Mouse (Mus musculus) kidney, postnatal 14 days (tissue): ENCODE measurements around the gene Ldha.

Experiments
- DNase-seq: peaks from one replicate; pipeline ENCODE4 v3.0.0; 2022; ENCODE audit warnings: mixed read lengths

Ldha gene

DNA sequence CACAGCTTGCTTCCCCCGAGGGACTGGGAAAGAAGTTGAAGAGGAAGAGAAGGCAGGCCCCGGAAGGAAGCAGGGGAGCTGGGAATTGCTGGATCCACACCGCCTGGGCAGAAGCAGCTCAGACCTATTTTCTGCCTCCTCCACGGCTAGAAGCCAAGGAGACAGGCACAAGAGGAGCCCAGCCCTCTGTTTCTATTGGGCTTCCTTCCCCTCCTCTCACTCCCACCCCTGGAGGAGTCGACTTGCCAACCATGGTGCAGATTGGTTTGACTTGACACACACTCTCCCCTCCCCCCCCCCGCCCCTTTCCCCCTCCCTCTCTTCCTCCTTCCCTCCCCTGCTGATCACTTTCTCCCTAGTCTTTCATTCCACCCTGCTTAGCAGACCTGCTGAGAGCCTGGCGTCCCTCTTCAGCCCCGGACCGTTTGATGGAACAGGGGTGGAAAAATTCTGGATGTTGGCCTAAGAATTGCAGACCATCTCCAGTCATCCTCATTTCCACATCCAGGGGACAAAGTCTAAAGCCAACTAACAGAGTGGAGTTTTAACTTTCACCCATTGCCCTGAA, 3.1 kb upstream of the Ldha start:
- DNase-seq, result peak; percentile 67

DNA sequence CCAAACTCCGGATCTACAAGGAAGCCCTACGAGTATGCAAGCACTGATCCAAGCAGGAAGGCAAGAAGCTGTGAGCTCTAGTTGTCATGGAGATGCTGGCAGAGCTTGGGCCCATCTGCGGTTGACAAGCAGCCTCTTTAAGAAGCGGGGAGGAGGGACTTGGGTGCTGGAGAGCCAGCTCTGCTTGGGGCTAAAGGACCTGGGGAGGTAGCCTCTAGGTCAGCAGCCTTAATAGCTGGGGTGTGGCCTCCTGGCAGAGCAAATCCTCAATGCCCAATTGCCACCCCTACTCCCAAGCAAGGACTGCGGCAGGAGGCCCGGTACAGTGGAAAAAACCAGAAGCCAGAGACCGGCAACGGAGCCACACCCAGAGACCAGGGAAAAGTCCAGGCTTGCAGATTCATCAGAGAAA, 2.4 kb upstream of the Ldha start:
- peak; percentile 87 for DNase-seq

DNA sequence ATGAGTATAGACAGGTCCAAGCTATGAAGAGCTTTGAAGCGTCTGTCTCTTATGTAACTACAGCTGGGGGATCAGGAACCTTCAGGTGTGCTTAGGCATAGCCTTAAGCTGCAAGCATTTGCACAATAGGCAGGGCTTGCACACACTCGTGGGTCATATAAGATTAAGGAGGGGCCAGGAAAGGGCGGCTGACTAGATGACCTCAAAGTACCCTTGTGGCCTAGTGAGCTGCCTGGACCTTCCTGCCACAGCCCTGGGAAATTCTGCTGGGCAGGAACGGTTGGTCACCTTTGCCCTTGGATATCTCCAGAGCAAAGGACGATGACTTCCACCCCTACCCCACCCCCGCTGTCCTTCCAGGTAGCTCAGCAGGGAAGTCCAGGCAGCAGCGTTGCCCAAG, 1.8 kb upstream of the Ldha start:
- DNase-seq, result peak; percentile 77

DNA sequence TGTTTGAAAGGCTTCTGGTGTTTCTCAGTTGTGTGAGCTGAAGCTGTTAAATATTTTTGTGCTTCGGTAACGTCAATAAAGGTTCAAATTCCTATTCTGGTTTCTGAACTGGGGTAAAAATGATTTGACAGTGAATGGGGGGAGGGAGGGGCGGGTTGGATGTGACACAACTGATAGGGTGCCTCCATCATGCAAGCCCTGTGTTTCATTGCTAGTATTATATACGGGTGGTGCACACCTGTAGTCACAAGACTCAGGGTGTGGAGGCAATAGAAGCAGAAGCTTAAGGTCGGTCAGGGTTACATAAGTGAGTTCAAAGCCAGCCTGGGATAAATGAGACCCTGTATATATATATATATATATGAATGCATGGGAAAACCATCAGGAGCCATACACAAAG, 1.4 kb upstream of the Ldha start:
- no peak for DNase-seq

DNA sequence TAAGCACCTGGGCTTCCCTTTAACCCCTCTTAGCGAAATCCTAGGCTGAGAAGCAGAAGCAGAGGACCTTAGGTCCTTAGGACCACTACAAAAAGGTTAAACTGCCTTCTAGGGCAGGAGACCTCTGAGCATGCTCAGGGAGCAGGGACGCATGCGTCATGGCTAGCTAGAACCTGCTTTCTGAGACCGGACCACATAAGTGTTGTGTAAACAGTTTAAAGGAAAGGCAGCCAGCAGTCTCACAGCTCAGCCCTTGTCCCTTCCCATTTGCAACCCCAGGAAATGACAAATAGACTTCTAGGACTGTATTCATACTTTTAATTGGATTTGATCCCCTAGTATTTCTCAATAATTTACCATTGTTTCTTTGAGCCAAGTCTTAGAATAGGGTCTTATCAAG, 949 bp upstream of the Ldha start:
- peak; percentile 34 for DNase-seq

DNA sequence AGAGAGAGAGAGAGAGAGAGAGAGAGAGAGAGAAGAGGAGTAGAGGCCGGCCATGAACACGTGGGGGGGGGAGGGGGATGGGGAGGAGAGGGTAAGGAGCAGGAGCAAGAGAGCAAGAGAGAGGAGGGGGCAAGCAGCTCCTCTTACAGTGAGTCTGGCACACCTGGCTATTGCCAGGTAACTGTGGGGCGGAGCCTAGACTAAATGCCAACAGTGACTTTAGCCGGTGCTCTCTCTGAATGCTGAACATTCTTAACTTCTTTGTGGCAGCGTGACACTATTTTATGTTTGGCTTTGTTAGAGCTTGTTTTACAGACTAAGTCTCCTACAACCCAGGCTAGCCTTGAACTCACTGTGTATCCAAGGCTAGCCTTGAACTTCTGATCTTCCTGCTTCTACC, 1.0 kb downstream of the Ldha start:
- DNase-seq, result peak; percentile 37

DNA sequence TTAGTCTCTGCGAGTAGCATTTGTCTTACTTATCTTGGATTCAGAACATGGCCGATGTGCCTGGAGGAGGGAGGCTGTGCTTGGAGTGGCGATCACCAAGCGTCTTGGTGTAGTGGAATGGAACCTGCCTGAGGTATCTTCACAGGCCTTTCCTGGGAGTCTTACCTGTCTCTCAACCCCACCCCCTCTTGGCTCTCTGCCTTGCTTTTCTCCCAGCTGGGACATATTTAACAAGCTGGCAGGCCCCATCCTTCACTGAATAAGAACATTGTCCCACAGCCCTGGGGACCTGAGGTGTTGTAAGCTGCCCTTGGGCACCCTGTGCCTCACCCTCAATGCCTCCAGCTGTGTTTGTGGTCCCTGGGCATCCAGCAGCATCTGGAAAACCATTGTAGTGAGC, 2.3 kb downstream of the Ldha start:
- DNase-seq, result no peak

DNA sequence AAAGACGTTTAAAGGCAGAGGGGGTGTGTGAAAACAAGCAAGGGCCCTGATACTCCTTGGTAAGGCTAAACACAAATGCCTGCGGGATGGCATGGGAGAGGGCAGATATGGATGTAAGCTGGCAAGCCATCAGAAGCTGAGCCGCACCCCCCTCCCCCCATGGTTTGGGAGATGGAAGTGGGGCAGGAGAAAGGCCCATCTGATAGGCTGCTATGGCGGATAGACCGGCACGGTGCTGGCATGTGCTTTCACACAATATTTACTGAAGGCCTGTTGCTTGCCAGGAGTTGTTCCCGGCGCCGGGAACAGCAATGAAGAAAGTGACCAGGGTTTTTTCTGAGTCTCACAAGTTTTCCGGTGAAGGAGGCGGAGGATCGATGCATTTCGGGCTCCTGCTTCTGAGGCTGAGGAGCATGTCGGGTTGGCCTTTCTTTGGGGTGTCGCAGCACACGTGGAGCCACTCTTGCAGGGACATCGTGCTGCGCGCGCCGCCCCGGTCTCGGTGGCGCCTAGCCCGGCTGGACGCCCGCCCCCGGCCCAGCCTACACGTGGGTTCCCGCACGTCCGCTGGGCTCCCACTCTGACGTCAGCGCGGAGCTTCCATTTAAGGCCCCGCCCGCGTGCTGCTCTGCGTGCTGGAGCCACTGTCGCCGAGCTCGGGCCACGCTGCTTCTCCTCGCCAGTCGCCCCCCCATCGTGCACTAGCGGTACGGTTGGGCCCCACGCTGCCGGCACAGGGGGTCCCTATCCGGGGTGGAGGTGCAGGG, 4.1 kb downstream of the Ldha start:
- peak; percentile 97 for DNase-seq

DNA sequence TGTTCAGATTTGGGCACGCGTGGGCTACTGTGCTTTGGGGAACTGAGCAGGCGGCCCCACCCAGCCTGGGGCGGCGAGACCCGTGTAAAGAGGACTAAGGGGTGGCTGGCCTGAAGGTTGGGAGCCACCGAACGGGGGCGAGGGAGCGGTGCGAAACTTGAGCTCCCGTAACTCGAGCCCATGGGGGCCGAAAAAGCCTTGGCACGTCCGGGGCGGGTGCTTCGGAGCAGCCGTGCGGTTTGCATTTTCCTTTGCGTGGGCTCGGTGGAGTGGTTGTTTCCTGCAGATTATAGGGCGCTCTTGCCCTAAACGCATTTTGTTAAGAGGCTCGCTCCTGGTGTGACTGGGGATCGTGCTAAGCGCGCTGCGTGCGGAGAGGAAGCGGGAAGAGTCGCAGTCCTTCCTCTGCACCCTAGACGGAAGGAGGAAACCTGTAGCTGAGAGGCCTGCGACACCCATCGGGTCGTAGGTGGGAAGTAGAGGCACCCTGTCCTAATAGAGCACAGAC, 4.8 kb downstream of the Ldha start:
- DNase-seq, result no peak

DNA sequence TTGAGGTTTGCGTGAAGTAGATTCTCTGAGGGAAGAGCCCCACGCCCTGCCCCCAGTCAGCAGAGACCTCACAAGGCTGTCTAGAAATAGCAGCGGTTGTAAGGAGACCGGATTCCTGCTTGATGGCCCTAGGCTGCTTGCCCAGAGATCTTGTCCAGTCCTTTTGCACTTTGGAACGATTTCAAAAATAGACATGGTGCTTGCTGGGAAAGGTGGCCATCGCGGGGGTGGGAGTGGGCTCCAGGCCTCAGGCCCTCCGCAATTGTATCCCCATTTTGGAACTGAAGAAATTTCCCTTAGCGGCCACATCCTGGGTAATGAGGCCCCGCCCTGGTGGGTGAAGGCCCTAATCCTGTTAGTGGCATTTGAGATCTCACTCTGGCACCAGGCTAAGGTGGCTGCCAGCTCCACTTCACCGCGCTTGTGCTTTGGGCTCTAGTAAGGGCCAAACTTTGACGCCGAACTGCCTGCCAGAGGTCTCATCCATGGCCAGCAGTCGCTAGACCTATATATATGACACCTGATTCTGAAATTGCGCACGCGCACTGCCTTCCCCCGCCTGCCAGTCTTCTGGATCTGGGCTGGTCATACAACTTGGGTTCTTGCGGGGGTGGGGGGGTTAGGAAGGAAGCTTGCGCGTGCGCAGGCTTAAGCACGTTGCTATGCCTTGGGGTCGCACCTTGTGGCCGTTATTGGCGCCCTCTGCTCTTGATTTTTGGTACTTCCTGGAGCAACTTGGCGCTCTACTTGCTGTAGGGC, 5.4 kb downstream of the Ldha start:
- DNase-seq, result peak; percentile 72

DNA sequence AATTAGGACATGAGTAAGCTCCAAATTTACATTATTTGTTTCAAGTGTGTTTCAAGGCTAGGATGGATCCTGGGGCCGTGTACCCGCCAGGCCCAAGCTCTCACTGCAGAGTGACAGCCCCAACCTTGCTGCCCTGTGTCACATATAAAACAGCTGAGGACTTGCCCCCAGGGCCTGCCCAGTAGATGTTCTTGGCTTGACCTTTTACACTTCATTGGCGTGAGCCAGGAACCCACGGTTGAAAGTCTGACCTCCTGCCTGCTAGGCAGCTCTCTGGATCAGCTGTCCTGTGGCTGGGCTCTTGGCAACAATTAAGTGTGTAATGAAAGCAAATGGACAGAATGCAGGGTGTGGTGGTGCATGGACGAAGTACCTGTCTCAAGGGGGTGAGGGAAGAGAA, 8.0 kb downstream of the Ldha start:
- no peak for DNase-seq

DNA sequence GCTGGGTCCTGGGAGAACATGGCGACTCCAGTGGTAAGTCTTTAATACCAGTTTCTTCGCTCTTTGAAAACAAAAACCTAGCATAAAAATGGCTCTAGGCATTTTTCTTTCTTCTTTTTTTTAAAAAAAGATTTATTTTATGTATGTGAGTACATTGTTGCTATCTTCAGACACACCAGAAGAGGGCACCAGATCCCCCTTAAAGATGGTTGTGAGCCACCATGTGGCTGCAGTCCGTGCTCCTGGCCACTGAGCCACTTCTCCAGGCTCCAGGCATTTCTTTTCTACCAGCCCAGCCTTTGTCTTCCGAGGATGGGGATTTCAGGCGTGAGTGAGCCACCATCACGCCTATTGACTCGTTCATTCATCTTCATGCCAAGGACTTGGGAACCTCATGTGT, 9.8 kb downstream of the Ldha start:
- no peak for DNase-seq

DNA sequence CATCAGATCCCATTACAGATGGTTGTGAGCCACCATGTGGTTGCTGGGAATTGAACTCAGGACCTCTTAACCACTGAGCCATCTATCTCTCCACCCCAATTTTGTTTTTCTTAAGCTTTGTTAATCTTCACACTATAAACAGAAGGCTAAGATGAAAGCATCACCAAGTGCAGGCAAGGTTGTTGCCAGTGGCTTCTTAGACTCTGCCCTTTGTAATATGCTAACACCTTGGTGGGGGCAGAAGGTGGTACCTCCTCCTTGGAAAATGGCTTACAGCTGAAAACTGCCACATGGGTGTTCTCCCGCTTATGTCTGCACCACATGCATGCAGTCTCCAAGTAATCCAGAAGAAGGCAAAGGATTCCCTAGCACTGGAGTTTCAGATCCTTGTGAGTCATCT, 11.4 kb downstream of the Ldha start:
- DNase-seq, result no peak

DNA sequence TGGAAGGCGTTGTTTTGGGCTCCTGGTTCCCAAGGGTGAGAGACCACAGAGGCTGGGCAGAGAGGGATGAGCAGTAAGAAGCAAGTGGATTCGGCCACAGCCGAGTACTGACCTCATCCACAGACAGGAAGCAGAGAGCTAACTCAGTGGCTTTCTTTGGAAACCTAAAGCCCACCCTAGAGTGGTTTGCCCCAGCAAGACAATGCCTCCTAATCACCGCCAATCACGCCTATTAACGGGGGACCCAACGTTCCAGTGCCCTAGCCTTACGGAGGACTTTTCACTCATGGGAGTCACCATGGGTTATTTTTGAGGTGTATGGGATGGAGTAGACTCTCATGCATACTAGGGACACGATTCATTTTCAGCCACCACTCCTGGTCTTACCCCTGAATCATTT, 12.1 kb downstream of the Ldha start:
- no peak for DNase-seq

DNA sequence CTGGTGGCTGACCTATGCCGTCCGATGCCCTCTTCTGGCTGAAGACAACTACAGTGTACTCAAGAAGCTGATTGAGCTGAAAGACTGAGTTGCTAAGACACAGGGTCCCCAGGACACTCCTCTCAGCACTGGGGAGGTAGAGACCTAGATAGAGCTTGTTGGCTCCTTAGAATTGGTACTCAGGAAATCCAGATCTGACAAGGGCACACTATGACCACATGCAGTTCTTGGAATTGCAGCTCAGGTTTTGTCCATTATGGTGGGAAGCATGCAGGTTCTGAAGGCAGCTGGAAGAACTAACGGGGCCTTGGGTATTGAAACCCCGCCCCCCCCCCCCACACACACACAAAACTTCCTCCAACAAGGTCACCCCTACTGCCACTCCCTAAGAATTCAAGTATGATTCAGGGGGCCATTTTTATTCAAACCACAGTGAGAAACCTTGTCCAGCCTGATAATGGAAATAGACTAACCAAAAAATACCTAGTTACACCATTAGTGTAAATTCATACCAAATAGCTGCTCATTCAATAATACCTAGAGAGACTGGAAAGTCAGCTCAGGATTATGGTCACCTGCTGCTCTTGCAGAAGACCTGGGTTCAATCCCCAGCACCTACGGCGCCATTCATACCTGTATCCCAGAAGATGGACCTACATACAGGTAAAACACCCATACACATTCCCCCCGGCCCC, 14.7 kb downstream of the Ldha start:
- no peak for DNase-seq

DNA sequence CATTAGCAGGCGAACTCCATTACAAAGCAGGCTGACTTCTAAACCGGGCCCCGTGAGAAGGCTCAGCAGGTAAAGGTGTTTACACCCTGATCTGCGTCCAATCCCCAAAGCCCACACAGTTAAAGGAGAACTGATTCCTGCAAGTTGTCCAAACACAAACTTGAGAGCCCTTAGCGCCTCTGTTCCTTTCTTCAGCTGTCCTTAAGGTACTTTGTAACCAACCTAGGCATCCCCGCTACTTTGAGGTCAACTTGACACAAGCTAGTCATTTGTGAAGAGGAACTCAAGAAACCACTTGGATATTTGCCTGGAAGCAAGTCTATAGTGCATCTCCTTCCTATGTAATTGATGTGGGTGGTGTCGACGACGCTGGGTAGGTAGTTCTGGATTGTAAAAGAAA, 16.2 kb downstream of the Ldha start:
- DNase-seq, result no peak

DNA sequence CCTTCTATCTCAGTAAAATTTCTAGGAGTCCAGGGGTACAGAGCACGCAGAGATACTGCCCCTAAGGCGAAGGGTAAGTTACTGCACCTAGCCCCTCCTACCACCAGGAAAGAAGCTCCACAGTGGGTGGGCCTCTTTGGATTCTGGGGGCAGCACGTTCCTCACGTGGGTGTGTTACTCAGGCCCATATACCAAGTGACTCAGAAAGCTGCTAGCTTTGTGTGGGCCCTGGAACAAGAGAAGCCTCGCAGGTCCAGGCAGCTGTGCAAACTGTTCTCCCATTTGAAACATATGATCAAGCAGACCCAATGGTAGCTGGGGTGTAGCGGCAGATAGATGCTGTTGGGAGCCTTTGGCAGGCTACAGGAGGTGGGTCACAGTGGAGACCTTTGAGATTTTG, 17.8 kb downstream of the Ldha start:
- DNase-seq, result no peak

DNA sequence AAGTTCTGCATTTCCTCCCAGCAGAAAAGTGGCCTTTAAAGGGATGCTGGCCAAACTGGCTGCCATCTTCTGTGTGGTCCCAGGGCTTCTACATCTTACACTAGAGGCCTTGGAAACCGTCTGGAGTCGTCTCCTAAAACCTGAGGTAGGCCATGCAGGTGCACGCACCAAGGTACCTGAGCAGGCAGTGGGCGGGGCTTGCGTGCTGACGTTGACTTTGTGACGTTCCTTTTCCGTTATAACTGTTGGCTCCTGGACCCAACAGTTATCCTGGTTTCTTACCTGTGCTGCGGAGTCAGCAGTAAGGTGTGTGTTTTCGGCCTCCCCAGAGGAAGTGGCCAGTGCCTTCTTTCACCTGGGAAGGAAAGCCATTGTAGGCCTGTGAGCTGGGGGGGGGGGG, 19.7 kb downstream of the Ldha start, which contains the start of gene Ldhc:
Gene Ldhc (plus strand): TSS at position 208 of the 400 bp plus-strand sequence.
- DNase-seq, result no peak

DNA sequence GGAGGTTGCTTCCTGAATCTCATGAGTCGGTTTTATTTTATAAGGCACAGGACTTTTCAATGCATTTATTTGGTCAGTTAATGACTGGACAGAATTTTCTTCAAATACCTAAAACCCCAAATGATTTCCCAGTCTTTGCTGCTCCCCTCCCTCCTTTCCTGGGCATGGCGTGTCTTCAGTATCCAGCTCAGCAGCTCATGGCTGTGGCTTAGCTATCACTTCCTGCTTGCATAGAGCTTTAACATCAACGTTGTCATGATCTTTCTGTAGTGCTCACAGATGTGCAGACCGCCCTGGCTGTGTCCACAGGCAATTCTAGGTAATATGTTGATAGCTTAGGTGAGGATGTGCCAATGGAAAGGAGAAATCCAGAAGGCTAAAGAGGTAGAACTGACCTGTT, 30.7 kb downstream of the Ldha start:
- no peak for DNase-seq

DNA sequence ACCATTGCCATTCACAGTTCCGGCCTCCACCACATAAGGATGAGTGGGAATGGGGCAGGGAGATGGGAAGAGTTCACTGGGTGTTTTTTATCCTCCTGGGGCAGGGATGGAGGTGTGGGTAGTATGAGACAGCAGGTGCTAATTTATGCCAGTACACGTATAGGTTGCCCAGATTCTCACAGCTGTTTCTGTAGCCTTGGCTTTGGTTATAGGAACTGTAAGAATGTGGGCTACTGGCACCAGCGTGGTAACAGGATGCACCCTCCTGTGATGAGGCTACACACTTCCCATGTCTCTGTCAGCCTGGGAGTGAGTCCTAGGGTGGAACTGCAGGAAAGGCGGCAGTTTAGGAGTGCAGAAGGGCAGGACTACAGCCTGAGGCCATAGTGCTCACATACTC, 35.6 kb downstream of the Ldha start:
- DNase-seq, result no peak

DNA sequence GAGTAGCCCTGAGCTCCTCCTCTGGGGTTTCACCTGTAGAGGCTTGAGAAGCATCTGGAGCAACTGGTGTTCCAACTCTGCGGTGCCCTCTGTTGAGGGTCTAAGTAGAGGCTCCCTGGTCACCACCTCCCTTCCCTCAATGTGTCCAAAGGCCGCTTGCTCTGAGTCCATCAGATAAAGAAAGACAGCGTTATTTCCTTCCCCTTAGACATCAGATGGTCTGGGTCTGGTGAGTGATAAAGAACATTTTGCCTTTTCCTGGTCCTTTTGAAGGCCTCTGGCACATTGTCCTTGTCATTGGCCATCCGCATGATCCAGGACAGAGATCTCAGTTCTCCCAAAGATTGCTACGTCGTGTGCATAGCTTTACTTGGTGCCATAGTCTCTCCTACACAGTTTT, 36.0 kb downstream of the Ldha start:
- no peak for DNase-seq

DNA sequence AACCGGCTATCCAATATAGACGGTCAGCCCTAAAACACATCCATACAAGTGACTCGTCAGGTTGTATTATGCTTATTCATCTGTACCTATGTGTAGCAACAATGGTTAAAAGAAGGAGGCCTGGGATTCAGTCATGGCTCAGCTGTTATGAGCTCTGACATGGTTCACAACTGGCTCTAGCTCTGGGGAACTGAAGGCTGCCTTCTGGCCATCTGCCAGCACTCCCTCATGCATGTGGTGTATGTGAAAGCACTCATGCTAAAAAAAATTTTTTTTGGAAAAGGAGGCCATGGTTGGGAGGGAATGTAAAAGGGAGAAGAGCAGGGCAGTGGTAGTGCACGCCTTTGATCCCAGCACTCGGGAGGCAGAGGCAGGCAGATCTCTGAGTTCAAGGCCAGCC, 38.6 kb downstream of the Ldha start:
- peak; percentile 40 for DNase-seq

DNA sequence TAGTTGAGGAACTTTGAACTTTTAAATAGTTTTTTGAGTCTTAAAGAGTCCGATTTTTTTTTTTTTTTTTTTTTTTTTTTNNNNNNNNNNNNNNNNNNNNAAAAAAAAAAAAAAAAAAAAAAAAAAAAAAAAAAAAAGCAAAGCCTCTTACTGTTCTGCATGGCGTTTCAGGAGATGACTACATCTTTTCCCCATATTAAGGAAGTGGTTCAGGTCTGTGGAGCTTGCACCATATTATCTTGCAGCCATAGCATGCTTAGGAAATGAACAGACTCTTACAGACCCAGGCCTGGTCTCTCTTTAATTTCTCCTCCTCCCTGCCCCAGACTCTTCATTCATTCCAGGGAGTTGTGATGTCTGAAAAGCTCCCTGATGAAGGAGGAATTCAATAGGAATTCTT, 39.7 kb downstream of the Ldha start:
- DNase-seq, result no peak
